Mouse (Mus musculus): ENCODE measurements at regions not wholly inside any gene's neighbourhood (a gene's known extent, or its start where the extent isn't known, plus 50 kb on each side); places are given as distances from the start of the nearest gene placed in this dataset.
A peak's percentile ranks its signal among the peaks of the same experiment; 100 is the strongest.

- DNase-seq (ENCODE audit: low spot score, missing footprints), result no peak
- Histone ChIP-seq H3K4me3 (ENCODE audit: low read depth, low read length) (no peak overlapping the region), H3K27ac (ENCODE audit: low read depth, low read length) (no peak overlapping the region), H3K9ac (ENCODE audit: low read length) (no peak overlapping the region), H3K4me2 (no peak overlapping the region), H3K4me1 (ENCODE audit: control insufficient read depth, insufficient read depth, low read length) (peaks cover 6% of the 10 kb centered on the region; the same call in 1 of the 2 replicates), H3K36me3 (ENCODE audit: control insufficient read depth, insufficient read depth, low read length) (no peaks in the 10 kb centered on the region), H3K27me3 (ENCODE audit: control insufficient read depth, insufficient read depth, low read length) (no peaks in the 10 kb centered on the region), H3K9me3 (ENCODE audit: control insufficient read depth, low read length) (no peaks in the 10 kb centered on the region)
- 39% methylated on average over 6 of the region's 6 CpGs for WGBS
- ATAC-seq (ENCODE audit: low FRiP score), result no peak
Observed at GRCm38 (mm10) chr2:172140080-172140479, 96.8 kb upstream of the Cbln4 start.

DNA sequence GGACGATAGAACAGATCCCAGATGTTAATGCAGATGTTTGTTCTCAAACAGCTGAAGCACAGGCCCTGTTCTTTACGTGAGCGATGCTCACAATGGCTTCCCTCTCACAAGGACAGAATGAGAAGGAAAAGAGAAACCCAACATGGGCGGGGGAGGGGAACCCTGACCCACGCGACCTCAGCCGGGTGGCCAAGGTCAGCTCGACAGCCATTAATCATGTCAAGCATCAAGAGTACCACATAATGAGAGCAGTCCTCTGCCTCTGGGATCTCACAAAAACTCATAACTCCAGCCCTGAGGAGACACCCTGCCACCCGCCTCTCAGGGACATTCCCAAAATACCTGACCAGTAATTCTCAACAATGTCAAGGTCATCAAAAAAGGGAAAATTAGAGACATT, 100.0 kb upstream of the Cbln4 start:
- WGBS, result 82% methylated on average over 9 of the region's 9 CpGs
- no peak overlapping the region for H3K4me3 ChIP-seq (ENCODE audit: low read depth, low read length)
- H3K4me2 ChIP-seq, result no peak overlapping the region
- H3K27me3 ChIP-seq (ENCODE audit: control insufficient read depth, insufficient read depth, low read length), result no peaks in the 10 kb centered on the region
- peaks cover 6% of the 10 kb centered on the region; the same call in 1 of the 2 replicates for H3K4me1 ChIP-seq (ENCODE audit: control insufficient read depth, insufficient read depth, low read length)
- H3K36me3 ChIP-seq (ENCODE audit: control insufficient read depth, insufficient read depth, low read length), result no peaks in the 10 kb centered on the region
- no peak overlapping the region for H3K27ac ChIP-seq (ENCODE audit: low read depth, low read length)
- no peak overlapping the region for H3K9ac ChIP-seq (ENCODE audit: low read length)
- ATAC-seq (ENCODE audit: low FRiP score), result no peak
- no peaks in the 10 kb centered on the region for H3K9me3 ChIP-seq (ENCODE audit: control insufficient read depth, low read length)
- no peak for DNase-seq (ENCODE audit: low spot score, missing footprints)

DNA sequence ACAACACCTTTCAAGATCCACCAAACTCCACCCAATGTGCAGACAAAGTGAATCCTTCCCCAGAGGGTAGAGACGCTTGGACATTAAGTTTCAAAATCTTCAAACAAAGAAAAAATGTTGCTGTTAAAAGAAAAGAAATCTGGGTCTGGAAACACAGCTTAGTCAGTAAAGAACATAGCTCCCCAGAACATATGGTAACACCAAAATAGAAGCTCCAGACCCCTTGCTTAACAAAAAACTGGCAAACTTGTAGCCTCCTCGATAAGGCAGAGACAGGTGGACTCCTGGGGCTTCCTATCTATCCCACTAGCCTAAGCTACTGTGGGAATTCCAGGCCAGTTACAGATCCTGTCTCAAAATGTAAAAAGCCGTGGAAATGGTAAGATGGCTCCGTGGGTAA, 99.6 kb upstream of the Mc3r start:
- H3K4me2 ChIP-seq, result no peak overlapping the region
- no peak for DNase-seq (ENCODE audit: low spot score, missing footprints)
- H3K9ac ChIP-seq (ENCODE audit: low read length), result no peak overlapping the region
- WGBS, result 84% methylated on average over 4 of the region's 4 CpGs
- H3K27ac ChIP-seq (ENCODE audit: low read depth, low read length), result no peak overlapping the region
- no peaks in the 10 kb centered on the region for H3K36me3 ChIP-seq (ENCODE audit: control insufficient read depth, insufficient read depth, low read length)
- H3K4me1 ChIP-seq (ENCODE audit: control insufficient read depth, insufficient read depth, low read length), result no peaks in the 10 kb centered on the region
- no peaks in the 10 kb centered on the region; the same call in 1 of the 2 replicates for H3K9me3 ChIP-seq (ENCODE audit: control insufficient read depth, low read length)
- no peaks in the 10 kb centered on the region for H3K27me3 ChIP-seq (ENCODE audit: control insufficient read depth, insufficient read depth, low read length)
- no peak for ATAC-seq (ENCODE audit: low FRiP score)
- no peak overlapping the region for H3K4me3 ChIP-seq (ENCODE audit: low read depth, low read length)

DNA sequence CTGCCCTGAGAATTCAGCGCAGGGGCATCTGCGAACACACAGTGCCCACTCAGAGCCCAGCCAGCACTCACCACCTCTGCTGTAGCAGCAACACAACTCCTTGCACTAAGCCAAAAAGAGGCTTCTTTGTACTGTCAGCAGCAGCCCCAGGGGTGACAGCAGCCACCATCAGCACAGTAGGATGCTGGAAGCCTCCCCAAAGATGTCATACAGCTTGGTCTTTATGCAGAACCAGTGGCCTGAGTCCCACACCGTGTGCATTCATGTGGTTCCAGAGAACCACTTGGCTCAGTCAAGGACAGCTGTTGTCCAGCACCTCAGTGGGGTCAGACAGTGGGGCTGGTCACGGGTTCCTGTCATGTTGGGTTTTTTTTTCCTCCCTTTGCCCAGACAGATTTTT, 98.6 kb upstream of the Mc3r start:
- Histone ChIP-seq H3K27ac (ENCODE audit: low read depth, low read length) (no peak overlapping the region), H3K9me3 (ENCODE audit: control insufficient read depth, low read length) (no peaks in the 10 kb centered on the region; the same call in 1 of the 2 replicates), H3K27me3 (ENCODE audit: control insufficient read depth, insufficient read depth, low read length) (no peaks in the 10 kb centered on the region), H3K36me3 (ENCODE audit: control insufficient read depth, insufficient read depth, low read length) (no peaks in the 10 kb centered on the region), H3K9ac (ENCODE audit: low read length) (no peak overlapping the region), H3K4me2 (no peak overlapping the region), H3K4me1 (ENCODE audit: control insufficient read depth, insufficient read depth, low read length) (no peaks in the 10 kb centered on the region), H3K4me3 (ENCODE audit: low read depth, low read length) (no peak overlapping the region)
- no peak for ATAC-seq (ENCODE audit: low FRiP score)
- no peak for DNase-seq (ENCODE audit: low spot score, missing footprints)
- 81% methylated on average over 4 of the region's 4 CpGs for WGBS

DNA sequence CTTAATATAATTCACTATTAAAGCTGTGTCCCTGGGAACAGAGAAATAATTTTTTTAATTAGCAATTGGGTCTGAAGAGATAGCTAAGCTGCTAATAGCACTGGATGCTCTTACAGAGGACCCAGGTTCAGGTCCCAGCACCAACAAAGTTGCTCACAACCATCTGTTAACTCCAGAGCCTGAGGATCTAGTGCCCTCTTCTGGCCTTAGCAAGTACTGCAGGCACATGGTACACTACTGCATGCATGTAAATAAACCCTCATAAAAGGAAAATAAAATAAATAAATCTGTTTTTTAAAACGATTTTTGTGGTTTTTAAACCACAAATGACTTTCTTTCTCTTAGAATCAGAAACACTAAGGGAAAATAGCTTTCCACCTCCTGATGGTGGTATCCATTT, 97.4 kb upstream of the Mc3r start:
- no peak overlapping the region for H3K27ac ChIP-seq (ENCODE audit: low read depth, low read length)
- no peaks in the 10 kb centered on the region; the same call in 1 of the 2 replicates for H3K9me3 ChIP-seq (ENCODE audit: control insufficient read depth, low read length)
- H3K9ac ChIP-seq (ENCODE audit: low read length), result no peak overlapping the region
- ATAC-seq (ENCODE audit: low FRiP score) (no peak), DNase-seq (ENCODE audit: low spot score, missing footprints) (no peak)
- no peak overlapping the region for H3K4me2 ChIP-seq
- no peaks in the 10 kb centered on the region for H3K4me1 ChIP-seq (ENCODE audit: control insufficient read depth, insufficient read depth, low read length)
- no peaks in the 10 kb centered on the region for H3K36me3 ChIP-seq (ENCODE audit: control insufficient read depth, insufficient read depth, low read length)
- WGBS, result 67% methylated on average over 1 of the region's 1 CpGs
- H3K4me3 ChIP-seq (ENCODE audit: low read depth, low read length), result no peak overlapping the region
- no peaks in the 10 kb centered on the region for H3K27me3 ChIP-seq (ENCODE audit: control insufficient read depth, insufficient read depth, low read length)

DNA sequence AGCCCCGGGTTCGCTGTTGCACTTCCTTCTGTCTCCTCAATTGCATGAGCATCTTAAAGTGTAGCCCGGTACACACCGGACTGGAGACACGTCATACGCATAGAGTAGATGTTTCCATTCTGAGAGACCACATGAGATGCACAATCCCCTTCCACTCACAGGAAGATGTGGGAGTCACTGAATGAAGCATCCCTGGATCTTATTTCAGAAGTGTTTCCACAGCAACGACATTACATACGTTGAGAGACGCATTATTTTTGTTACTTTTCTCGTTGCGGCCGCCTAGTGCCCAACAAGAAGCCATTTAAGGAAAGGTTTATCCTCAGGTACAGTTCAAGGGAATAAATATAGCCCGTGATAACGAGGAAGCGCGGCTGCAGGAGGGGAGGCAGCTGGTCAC, 88.4 kb upstream of the Mc3r start:
- Histone ChIP-seq H3K4me2 (no peak overlapping the region), H3K36me3 (ENCODE audit: control insufficient read depth, insufficient read depth, low read length) (no peaks in the 10 kb centered on the region), H3K27ac (ENCODE audit: low read depth, low read length) (no peak overlapping the region), H3K27me3 (ENCODE audit: control insufficient read depth, insufficient read depth, low read length) (no peaks in the 10 kb centered on the region), H3K4me1 (ENCODE audit: control insufficient read depth, insufficient read depth, low read length) (no peaks in the 10 kb centered on the region), H3K9me3 (ENCODE audit: control insufficient read depth, low read length) (no peaks in the 10 kb centered on the region), H3K9ac (ENCODE audit: low read length) (no peak overlapping the region), H3K4me3 (ENCODE audit: low read depth, low read length) (no peak overlapping the region)
- 92% methylated on average over 16 of the region's 16 CpGs for WGBS
- ATAC-seq (ENCODE audit: low FRiP score), result no peak
- no peak for DNase-seq (ENCODE audit: low spot score, missing footprints)

DNA sequence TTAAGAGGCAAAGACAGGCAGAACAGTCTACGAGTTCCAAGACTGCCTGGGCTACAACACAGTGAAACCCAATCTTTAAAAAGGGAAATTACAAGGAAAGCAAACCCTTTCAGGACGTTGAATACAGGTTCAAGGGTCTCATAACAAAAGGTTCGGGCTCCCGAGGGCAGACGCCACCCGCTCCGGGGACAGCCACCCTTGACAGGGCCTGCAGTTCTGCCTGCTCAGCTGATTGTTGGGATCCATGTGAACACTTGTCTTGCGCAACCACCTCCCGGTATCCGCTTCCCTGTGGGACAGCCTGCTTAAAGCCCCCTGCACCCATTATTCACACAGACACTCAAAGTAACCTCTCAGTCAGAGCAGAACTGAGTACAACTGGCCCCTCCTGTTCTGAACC, 70.9 kb upstream of the Mc3r start:
- ATAC-seq (ENCODE audit: low FRiP score) (no peak), DNase-seq (ENCODE audit: low spot score, missing footprints) (no peak)
- H3K9me3 ChIP-seq (ENCODE audit: control insufficient read depth, low read length), result no peaks in the 10 kb centered on the region
- H3K9ac ChIP-seq (ENCODE audit: low read length), result no peak overlapping the region
- no peak overlapping the region for H3K4me3 ChIP-seq (ENCODE audit: low read depth, low read length)
- 89% methylated on average over 10 of the region's 10 CpGs for WGBS
- H3K4me1 ChIP-seq (ENCODE audit: control insufficient read depth, insufficient read depth, low read length), result no peaks in the 10 kb centered on the region
- no peaks in the 10 kb centered on the region for H3K27me3 ChIP-seq (ENCODE audit: control insufficient read depth, insufficient read depth, low read length)
- no peaks in the 10 kb centered on the region for H3K36me3 ChIP-seq (ENCODE audit: control insufficient read depth, insufficient read depth, low read length)
- no peak overlapping the region for H3K27ac ChIP-seq (ENCODE audit: low read depth, low read length)
- H3K4me2 ChIP-seq, result no peak overlapping the region

DNA sequence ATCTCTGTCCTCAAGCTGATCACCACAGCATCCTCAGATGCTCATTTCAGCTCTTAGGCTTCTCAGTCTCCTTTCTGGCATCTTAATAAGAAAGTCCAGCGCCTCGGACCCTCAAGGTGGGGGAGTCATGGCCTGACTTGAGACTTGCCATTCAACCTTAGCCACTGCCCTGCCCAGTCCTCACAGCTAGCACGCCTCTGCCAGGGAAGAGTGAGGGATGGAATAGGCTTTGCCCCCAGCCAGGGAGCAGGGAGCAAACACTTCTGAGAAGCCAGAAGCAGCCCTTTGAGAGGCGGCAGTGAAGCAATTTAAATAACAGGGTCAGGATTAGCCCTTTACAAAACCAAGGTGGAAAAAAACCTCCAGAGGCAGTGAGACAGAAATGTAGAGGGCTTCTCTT, 69.0 kb upstream of the Mc3r start:
- ATAC-seq (ENCODE audit: low FRiP score), result no peak
- WGBS, result 27% methylated on average over 4 of the region's 4 CpGs

DNA sequence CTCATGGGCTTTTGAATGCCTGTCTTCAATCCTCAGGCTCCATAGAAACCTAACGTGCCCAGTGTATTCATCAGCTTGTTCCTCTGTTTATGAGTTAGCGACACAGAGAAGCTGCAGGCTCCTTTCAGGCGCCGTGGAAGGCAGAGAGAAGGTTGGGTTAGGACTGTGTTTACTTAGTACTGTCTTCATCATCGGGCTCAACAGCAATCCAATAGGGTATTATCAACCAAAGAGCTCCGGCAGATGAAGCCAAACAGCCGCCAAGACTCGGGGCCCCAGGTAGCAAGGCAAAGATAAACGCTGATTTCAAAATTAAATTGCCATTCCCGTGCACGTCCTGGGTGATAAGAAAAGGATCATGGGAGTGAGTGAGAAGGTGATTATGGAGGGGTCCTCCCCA, 50.5 kb upstream of the Mc3r start:
- Histone ChIP-seq H3K27ac (ENCODE audit: low read depth, low read length) (no peak overlapping the region), H3K4me1 (ENCODE audit: control insufficient read depth, insufficient read depth, low read length) (no peaks in the 10 kb centered on the region), H3K27me3 (ENCODE audit: control insufficient read depth, insufficient read depth, low read length) (no peaks in the 10 kb centered on the region), H3K9me3 (ENCODE audit: control insufficient read depth, low read length) (no peaks in the 10 kb centered on the region), H3K4me3 (ENCODE audit: low read depth, low read length) (no peak overlapping the region), H3K9ac (ENCODE audit: low read length) (no peak overlapping the region), H3K4me2 (no peak overlapping the region), H3K36me3 (ENCODE audit: control insufficient read depth, insufficient read depth, low read length) (no peaks in the 10 kb centered on the region)
- WGBS, result 88% methylated on average over 11 of the region's 11 CpGs
- DNase-seq (ENCODE audit: low spot score, missing footprints), result no peak
- ATAC-seq (ENCODE audit: low FRiP score), result no peak

More for the DNA sequence above, 69.0 kb upstream of the Mc3r start:
- Histone ChIP-seq H3K4me2 (no peak overlapping the region), H3K4me3 (ENCODE audit: low read depth, low read length) (no peak overlapping the region), H3K9ac (ENCODE audit: low read length) (no peak overlapping the region), H3K9me3 (ENCODE audit: control insufficient read depth, low read length) (no peaks in the 10 kb centered on the region), H3K27ac (ENCODE audit: low read depth, low read length) (no peak overlapping the region), H3K36me3 (ENCODE audit: control insufficient read depth, insufficient read depth, low read length) (no peaks in the 10 kb centered on the region), H3K4me1 (ENCODE audit: control insufficient read depth, insufficient read depth, low read length) (no peaks in the 10 kb centered on the region), H3K27me3 (ENCODE audit: control insufficient read depth, insufficient read depth, low read length) (no peaks in the 10 kb centered on the region)
- DNase-seq (ENCODE audit: low spot score, missing footprints), result peak; percentile 80

Measured in midbrain, embryonic 11.5 days (tissue).